Mouse (Mus musculus) limb, embryonic 10.5 days (tissue): Measurements from ENCODE around the gene Shroom1. TPM values are rescaled to one million over a fixed set of nuclear protein-coding genes. Genes with fewer than 3 reads are reported as not detected.

Source experiments
- DNase-seq: peaks from one replicate; pipeline ENCODE4 v3.0.0-alpha.2; 2017; ENCODE audit warnings: low spot score
- H3K27ac ChIP-seq: fragments of 300-500 bp; sonication (generic); 2 replicates; pipeline ENCODE4 v1.5.1; 2016; ENCODE audit warnings: mild to moderate bottlenecking
- H3K27me3 ChIP-seq: fragments of 300-500 bp; sonication (generic); 2 replicates; pipeline ENCODE4 v1.6.1; 2016; ENCODE audit warnings: low read depth, mild to moderate bottlenecking; ENCODE audit not compliant: poor library complexity, severe bottlenecking
- H3K36me3 ChIP-seq: fragments of 300-500 bp; sonication (generic); 2 replicates; pipeline ENCODE4 v1.6.1; 2016; ENCODE audit warnings: mild to moderate bottlenecking, moderate library complexity
- H3K4me1 ChIP-seq: fragments of 300-500 bp; sonication (generic); 2 replicates; pipeline ENCODE4 v1.6.1; 2016
- H3K4me3 ChIP-seq: fragments of 300-500 bp; sonication (generic); 2 replicates; pipeline ENCODE4 v1.5.1; 2016; ENCODE audit warnings: mild to moderate bottlenecking, moderate library complexity
- H3K9me3 ChIP-seq: fragments of 300-500 bp; sonication (generic); replicated peaks from 2 replicates; pipeline ENCODE4 v1.6.1; 2016; ENCODE audit warnings: mild to moderate bottlenecking
- WGBS: fragments of 180-500 bp; shearing (Covaris S2); methylation state at CpG from one replicate; pipeline ENCODE4 v1.1.7; 2016; 5-methylcytosine and 5-hydroxymethylcytosine counted together
- polyA plus RNA-seq: library from polyadenylated mRNA; unstranded; fragments of >200 nt; fragmentation: Nextera tagmentation; extraction: Ambion mirVana; gene quantifications from 2 replicates; pipeline ENCODE4 v1.2.1, GENCODE M21; 2016

Gene Shroom1
- polyA plus RNA-seq, 1 experiment from 2014 or later = 3.9 TPM

GRCm38 (mm10) chr11:53430670-53431346 lies 26.2 kb upstream of the Shroom1 start, which contains the start of the genes Uqcrq and Gdf9:
Gene Uqcrq (minus strand): TSS chr11:53430831.
Gene Gdf9 (plus strand): TSS chr11:53431023.
- no peaks in the 10 kb centered on the region for H3K27me3 ChIP-seq

DNA sequence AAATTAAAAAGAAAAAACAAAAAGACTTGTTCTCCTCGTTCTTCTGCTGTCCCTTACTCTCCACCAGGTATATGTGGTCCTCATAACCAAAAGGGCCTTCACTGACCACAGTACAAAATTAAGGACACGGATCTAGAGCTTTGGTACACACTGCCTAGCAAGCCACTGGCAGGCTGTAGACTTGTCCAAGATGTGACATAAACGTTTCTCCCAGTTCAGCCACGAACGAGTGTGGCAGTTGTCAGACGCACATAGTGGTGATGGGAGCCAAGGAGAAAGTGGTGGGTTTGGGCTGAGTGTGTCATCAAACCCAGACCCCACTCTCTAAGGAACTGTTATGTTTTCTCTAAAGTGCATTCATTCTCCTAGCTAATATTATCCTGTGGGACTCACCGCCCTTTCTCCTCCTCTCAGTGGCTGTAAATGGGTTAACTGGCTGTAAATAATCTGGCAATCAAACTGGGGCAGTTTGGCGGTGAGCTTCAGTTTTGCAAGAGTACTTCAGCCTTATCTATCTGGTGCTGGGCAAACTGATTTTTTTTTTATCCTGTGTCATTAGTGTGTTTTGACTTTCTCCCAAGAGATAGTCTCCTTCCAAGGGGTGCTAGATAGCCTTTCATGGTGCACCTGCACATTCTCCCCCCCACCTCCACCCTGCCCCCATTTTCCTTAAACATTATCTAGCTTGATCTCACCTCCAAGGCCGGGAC lies 25.5 kb upstream of the Shroom1 start:
- Histone ChIP-seq H3K4me1 (peaks cover 14% of the 10 kb centered on the region), H3K9me3 (no peaks in the 10 kb centered on the region), H3K27me3 (no peaks in the 10 kb centered on the region), H3K4me3 (peak overlapping the region; percentile 85), H3K36me3 (peaks cover 16% of the 10 kb centered on the region), H3K27ac (peak overlapping the region; percentile 85)
- DNase-seq = peak; percentile 36
- WGBS = 23% methylated on average over 9 of the region's 9 CpGs

More at GRCm38 (mm10) chr11:53430670-53431346, 26.2 kb upstream of the Shroom1 start, which contains the start of the genes Uqcrq and Gdf9:
- Histone ChIP-seq H3K36me3 (peaks cover 16% of the 10 kb centered on the region), H3K4me1 (peaks cover 14% of the 10 kb centered on the region), H3K9me3 (no peaks in the 10 kb centered on the region), H3K27ac (peak within 1 kb of the TSS; percentile 85), H3K4me3 (peak within 1 kb of the TSS; percentile 85)
- WGBS = under 1% methylated on average over 44 of the region's 44 CpGs
- peak; percentile 91 for DNase-seq

DNA sequence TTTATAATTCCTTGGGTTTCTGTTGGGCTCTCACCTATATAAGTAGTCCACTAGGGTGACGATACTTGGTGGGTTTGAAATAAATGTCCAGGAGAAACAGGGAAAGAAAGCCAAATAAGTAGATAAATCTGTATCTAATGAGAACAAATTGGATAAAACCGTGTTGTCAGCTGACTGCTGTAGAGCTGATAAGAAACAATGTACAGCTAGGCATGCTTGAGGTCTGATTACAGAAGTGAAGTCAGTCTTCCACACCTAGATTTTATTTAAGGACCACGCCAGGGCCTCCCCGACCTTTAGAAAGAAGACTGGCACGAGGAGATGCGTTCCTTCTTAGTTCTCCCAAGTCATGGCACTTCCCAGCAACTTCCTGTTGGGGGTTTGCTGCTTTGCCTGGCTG lies 23.9 kb upstream of the Shroom1 start:
- H3K9me3 ChIP-seq = no peaks in the 10 kb centered on the region
- H3K27me3 ChIP-seq = no peaks in the 10 kb centered on the region
- WGBS = 67% methylated on average over 6 of the region's 6 CpGs
- no peak for DNase-seq
- H3K36me3 ChIP-seq = peaks cover 11% of the 10 kb centered on the region
- no peak overlapping the region for H3K4me3 ChIP-seq
- H3K27ac ChIP-seq = no peak overlapping the region
- peaks cover 14% of the 10 kb centered on the region for H3K4me1 ChIP-seq

- Histone ChIP-seq H3K36me3 (no peaks in the 10 kb centered on the region), H3K4me1 (peaks cover 6% of the 10 kb centered on the region), H3K9me3 (no peaks in the 10 kb centered on the region), H3K27me3 (no peaks in the 10 kb centered on the region), H3K27ac (no peak overlapping the region), H3K4me3 (no peak overlapping the region)
- DNase-seq = no peak
- WGBS = 87% methylated on average over 8 of the region's 8 CpGs
Observed at GRCm38 (mm10) chr11:53435504-53435903, 21.5 kb upstream of the Shroom1 start.

DNA sequence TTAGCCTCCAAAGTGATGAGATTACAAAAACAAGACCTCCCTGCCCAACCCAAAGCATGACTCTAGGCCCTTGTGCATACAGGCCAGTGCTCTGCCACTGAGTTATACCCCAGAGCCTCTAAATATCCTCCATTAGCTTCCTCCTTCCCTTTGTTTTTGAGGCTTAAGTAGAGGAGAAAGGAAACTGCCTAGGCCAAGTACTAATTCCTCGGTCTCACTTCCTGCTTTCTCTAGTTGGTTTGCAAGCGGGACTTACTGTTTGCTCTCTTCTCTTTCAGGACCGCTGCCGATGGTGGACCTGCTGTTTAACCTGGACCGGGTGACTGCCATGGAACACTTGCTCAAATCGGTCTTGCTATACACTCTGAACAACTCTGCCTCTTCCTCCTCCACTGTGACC lies 20.7 kb upstream of the Shroom1 start:
- no peaks in the 10 kb centered on the region for H3K9me3 ChIP-seq
- no peak overlapping the region for H3K27ac ChIP-seq
- WGBS = 94% methylated on average over 6 of the region's 6 CpGs
- H3K27me3 ChIP-seq = no peaks in the 10 kb centered on the region
- no peak for DNase-seq
- no peak overlapping the region for H3K4me3 ChIP-seq
- no peaks in the 10 kb centered on the region for H3K36me3 ChIP-seq
- H3K4me1 ChIP-seq = peaks cover 5% of the 10 kb centered on the region

DNA sequence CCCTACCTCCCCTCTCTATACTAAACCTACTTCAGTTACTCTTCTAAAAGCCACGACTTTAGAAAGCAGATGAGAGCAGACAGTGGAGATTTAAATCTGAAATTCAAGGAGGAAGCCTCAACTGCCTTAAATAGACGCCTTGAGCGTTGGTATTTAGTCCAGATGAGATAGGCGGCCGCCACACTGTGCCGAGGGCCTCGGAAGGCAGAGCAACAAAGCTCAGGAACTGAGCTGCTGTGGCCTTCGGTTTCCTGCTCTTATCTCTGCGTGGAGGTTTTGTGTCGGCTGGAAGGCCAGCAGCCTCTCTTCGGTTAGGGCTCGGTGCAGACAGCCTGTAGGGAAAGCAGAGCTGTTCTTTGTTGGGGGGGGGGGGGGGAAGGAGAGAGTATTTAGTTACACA lies 15.1 kb upstream of the Shroom1 start:
- no peaks in the 10 kb centered on the region for H3K4me1 ChIP-seq
- no peaks in the 10 kb centered on the region for H3K9me3 ChIP-seq
- no peaks in the 10 kb centered on the region for H3K27me3 ChIP-seq
- no peak overlapping the region for H3K4me3 ChIP-seq
- H3K36me3 ChIP-seq = no peaks in the 10 kb centered on the region
- DNase-seq = no peak
- peak overlapping the region; percentile 31 for H3K27ac ChIP-seq
- WGBS = 59% methylated on average over 12 of the region's 12 CpGs

- Histone ChIP-seq H3K36me3 (no peaks in the 10 kb centered on the region), H3K27ac (no peak overlapping the region), H3K4me3 (no peak overlapping the region), H3K4me1 (no peaks in the 10 kb centered on the region), H3K27me3 (no peaks in the 10 kb centered on the region), H3K9me3 (no peaks in the 10 kb centered on the region)
- 33% methylated on average over 6 of the region's 6 CpGs for WGBS
- no peak for DNase-seq
Observed at GRCm38 (mm10) chr11:53443861-53444260, 13.1 kb upstream of the Shroom1 start.

- DNase-seq = no peak
- no peak overlapping the region for H3K27ac ChIP-seq
- no peaks in the 10 kb centered on the region for H3K9me3 ChIP-seq
- 71% methylated on average over 13 of the region's 13 CpGs for WGBS
- H3K27me3 ChIP-seq = no peaks in the 10 kb centered on the region
- no peak overlapping the region for H3K4me3 ChIP-seq
- no peaks in the 10 kb centered on the region; the same call in 1 of the 2 replicates for H3K4me1 ChIP-seq
- no peaks in the 10 kb centered on the region for H3K36me3 ChIP-seq
Observed at GRCm38 (mm10) chr11:53445562-53445961, 11.4 kb upstream of the Shroom1 start.

DNA sequence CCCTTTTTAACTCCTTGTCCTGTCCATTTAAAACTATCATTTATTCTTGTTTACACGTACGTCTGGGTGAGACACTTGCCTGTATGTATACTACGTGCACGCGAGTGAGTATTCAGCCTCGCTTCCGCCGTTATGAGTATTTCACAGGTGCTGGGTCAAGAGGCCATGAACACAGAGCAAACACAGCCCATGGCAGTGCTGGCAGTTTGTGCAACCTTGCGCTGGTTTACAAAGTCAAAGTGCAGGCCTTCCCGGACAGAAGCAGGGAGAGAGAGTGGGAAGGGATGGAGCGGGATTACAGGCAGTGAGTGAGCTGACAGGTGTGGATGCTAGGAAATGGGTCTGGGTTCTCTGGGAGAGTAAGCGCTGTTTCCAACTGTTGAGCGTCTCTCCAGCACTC lies 10.8 kb upstream of the Shroom1 start:
- no peaks in the 10 kb centered on the region for H3K27me3 ChIP-seq
- peaks cover 1% of the 10 kb centered on the region; the same call in 1 of the 2 replicates for H3K4me1 ChIP-seq
- H3K9me3 ChIP-seq = no peaks in the 10 kb centered on the region
- no peak for DNase-seq
- H3K36me3 ChIP-seq = no peaks in the 10 kb centered on the region
- H3K4me3 ChIP-seq = no peak overlapping the region
- WGBS = 89% methylated on average over 13 of the region's 13 CpGs
- H3K27ac ChIP-seq = no peak overlapping the region

GRCm38 (mm10) chr11:53447996-53448395 lies 9.0 kb upstream of the Shroom1 start:
- no peaks in the 10 kb centered on the region for H3K36me3 ChIP-seq
- no peaks in the 10 kb centered on the region for H3K9me3 ChIP-seq
- no peak overlapping the region for H3K4me3 ChIP-seq
- no peaks in the 10 kb centered on the region for H3K27me3 ChIP-seq
- peaks cover 3% of the 10 kb centered on the region; the same call in 1 of the 2 replicates for H3K4me1 ChIP-seq
- DNase-seq = no peak
- WGBS = 89% methylated on average over 8 of the region's 8 CpGs
- no peak overlapping the region for H3K27ac ChIP-seq

GRCm38 (mm10) chr11:53448529-53448928 lies 8.5 kb upstream of the Shroom1 start:
- Histone ChIP-seq H3K4me3 (no peak overlapping the region), H3K27ac (no peak overlapping the region), H3K9me3 (no peaks in the 10 kb centered on the region), H3K27me3 (no peaks in the 10 kb centered on the region), H3K36me3 (no peaks in the 10 kb centered on the region), H3K4me1 (peaks cover 3% of the 10 kb centered on the region; the same call in 1 of the 2 replicates)
- 94% methylated on average over 1 of the region's 1 CpGs for WGBS
- DNase-seq = no peak

GRCm38 (mm10) chr11:53450070-53450705 lies 6.8 kb upstream of the Shroom1 start:
- Histone ChIP-seq H3K4me3 (no peak overlapping the region), H3K36me3 (no peaks in the 10 kb centered on the region), H3K27ac (no peak overlapping the region), H3K4me1 (peaks cover 3% of the 10 kb centered on the region; the same call in 1 of the 2 replicates), H3K27me3 (peaks cover 5% of the 10 kb centered on the region; the same call in 1 of the 2 replicates), H3K9me3 (no peaks in the 10 kb centered on the region)
- no peak for DNase-seq
- 51% methylated on average over 15 of the region's 15 CpGs for WGBS

GRCm38 (mm10) chr11:53451361-53451760 lies 5.6 kb upstream of the Shroom1 start:
- Histone ChIP-seq H3K27ac (no peak overlapping the region), H3K4me1 (peaks cover 5% of the 10 kb centered on the region; the same call in 1 of the 2 replicates), H3K36me3 (no peaks in the 10 kb centered on the region), H3K4me3 (no peak overlapping the region), H3K27me3 (peaks cover 13% of the 10 kb centered on the region), H3K9me3 (no peaks in the 10 kb centered on the region)
- DNase-seq = no peak
- WGBS = 74% methylated on average over 2 of the region's 2 CpGs
